Mouse (Mus musculus): ENCODE measurements at regions not wholly inside any gene's neighbourhood (a gene's known extent, or its start where the extent isn't known, plus 50 kb on each side); places are given as distances from the start of the nearest gene placed in this dataset.

DNA sequence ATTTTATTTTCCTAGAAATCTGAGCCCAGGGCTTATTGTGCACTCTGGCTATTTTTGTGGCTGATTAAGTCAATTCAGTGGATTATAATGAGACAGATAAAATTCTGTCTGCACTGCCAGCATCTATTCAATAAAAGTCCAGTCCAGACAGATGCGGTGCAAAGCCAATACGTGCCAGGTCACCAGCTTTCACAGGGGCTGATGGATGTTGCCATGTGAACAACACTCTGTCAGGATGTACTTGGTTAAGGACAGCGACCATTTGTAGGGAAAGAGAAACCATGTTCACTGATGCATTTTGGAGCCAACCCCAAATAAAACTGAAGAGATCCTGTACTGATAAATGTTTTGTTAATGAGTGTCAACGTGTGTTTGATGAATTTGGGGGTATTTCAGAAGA is 285.0 kb upstream of the Gnpda2 start:
- DNase-seq, result no peak

DNA sequence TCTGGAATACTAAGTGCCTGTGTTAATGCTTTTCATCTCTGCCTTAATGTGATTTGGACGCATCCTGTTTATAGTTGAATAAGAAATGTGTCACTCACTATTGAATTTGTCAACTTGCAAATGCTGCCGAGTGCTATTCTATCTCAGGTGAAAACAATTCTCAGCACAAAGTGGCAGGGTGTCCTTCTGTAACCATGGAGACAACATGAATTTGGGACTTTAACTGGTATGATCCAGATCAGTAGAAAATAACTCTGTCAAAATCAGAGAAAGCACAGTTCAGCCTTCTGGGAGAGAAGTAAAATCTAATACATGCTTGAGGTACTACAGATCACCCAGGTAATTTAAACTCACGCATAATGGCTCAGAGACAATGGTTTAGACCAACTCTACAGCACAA is 270.9 kb upstream of the Gnpda2 start:
- no peak for DNase-seq

DNA sequence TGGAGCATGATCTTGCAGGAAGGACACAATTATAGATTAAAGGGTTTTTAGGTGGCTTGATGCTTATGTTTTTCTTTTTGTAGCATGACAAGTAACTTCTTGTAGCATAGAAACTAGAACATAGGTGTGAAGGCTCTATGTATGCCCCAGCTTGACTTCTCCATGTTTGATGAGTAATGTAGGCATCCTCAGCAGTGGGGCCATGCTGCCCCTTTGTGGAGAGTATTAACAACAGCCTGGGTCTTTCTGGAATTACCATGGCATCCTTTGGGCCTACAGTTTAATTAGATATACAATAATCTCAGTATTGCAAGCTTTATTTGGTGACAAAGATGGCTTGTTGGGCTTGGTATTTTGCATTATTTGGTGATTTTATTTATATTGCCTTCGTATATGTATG is 252.7 kb upstream of the Gnpda2 start:
- DNase-seq, result no peak

DNA sequence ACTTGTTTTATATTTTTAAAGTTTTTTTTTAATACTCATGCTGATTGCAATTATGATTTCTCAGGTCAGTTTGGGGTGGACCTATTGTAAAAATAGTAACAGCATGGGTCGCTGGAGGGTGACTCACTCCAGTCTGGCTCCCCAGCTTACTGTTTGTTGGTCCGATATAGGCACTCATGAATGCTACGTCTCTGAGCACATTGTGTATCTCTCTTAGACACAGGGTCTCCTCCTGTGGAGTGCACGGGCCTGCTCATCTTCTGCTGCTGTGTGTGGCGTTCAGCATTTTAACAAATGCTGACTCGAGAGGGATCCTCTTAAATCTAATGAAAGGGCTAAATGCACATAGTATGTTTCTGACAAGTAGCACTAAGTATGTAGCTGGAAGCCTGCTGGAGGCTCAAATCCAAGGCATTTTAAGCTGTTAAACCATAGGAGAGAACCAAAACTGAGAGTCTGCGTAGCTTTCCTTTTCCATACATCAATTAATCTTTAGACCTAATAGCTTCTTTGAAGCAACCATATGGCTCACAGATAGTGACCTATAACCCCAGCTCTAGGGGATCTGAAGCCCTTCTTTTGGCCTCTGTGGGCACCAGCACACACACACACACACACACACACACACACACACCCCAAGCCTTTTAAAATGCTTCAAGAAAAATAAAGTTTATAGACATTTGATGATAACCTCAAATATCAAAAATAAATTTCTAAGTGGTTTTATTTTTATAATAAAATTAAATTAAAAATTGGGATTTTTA is 246.0 kb upstream of the Gnpda2 start:
- no peak for DNase-seq

DNA sequence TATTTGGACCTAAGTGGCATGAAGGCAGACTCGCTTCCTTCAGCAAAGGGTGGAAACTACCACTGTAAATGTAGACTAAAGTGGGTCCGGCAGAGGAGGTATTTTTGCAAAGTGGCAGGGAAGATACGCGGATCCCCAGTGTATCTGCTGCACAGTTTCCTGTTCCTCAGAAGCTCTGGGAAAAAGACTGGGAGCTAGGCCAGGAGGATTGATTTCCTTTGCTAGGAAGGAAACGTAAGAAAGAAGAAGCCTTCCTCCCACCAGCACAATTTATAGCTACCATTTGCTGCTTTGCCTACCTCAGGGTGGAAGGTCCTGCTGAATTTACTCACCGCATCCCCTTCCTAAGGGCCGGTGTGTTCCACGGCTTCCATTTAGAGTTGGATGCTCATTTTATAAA is 244.2 kb upstream of the Gnpda2 start:
- DNase-seq, result no peak

DNA sequence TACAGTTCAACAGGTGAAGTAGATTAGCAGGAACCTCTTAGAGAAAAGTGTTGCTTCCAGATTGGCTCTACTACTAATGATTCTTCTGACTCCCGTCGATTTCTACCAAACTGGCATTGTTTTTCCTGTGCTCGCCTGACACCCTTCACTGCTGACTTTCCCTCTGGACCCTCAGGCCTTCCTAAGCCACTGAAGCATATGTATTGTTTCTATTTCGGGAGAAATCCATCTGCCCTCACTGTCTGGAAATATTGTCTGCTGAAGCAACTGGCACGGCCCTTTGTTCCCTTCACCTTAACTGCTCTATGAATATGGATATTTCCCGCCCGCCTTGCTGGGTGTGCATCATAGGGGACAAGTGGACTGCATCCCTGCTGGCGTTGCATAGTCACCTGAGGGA is 243.0 kb upstream of the Gnpda2 start:
- DNase-seq, result no peak

DNA sequence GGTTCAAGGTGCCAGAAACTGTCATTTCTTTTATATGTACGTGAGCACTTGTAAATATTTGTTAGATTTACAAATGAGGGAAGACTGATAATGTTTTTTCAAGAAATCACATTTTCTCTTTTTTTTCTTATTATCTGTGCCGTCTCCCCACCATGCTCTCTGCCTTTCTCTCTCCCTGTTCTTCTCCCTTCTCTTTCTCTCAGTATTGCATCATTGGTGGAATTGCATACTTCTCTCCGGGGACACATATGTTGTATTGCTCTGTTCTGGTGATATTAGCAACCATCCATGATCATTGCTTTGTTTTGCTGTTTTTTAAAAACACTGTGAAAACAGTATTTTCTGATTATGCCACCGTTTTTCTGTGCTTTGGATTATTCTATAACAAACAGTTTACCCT is 225.6 kb upstream of the Gnpda2 start:
- no peak for DNase-seq

DNA sequence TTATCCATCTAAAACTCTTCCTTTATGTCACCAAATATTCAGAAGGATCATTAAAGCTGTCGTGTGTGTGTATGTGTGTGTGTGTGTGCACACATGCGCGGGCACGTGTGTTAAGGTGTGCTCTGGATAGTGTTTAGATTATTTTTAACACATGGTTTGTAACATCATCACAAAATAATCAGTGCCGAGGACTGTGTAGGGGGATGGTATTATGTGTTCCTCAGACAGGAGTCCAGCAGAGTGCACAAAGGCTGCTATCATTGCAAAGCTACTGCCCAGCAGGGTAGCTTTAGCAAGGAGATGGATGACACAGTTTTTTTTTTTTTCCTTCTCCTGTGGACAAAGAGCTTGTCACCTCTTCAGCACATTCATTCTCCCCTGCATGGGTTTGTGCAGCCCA is 224.9 kb upstream of the Gnpda2 start:
- no peak for DNase-seq

DNA sequence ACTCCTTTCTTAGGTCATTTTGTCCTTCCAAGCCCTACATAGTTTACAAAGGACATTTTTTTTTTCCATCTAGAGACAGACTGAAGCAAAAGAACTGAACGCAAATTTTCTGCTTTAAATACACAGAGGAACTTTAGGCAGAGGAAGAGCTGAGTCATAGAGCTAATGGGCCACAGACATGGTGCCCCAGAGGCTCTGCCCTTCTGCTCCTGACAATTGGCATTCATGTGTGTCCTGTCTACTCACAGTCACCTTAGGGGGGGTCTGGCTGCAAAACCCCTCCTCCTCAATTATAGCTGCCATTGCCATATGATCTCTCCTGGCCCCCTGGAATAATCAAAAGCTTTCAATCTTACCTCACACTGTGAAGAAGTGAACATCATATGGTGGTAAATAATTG is 223.2 kb upstream of the Gnpda2 start:
- no peak for DNase-seq

DNA sequence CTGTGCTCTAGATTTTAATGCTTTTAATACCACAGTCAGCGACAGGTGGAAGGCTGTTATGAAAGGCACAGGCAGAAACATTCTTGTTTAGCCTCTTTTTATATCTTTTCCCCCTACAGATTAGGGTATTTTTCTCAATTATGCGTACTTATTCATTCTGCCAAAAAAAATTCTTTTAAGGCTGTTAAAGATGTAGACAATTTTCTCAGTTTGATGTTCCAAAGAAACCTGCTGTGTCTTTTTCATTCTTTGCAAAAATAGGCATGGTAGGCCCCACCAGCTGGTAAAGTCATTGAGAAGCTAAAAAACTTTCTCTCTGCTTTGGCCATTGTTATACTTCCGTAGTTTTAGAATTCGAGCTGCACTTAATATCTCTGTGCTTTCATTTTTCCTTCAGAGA is 210.5 kb upstream of the Gnpda2 start:
- DNase-seq, result no peak

DNA sequence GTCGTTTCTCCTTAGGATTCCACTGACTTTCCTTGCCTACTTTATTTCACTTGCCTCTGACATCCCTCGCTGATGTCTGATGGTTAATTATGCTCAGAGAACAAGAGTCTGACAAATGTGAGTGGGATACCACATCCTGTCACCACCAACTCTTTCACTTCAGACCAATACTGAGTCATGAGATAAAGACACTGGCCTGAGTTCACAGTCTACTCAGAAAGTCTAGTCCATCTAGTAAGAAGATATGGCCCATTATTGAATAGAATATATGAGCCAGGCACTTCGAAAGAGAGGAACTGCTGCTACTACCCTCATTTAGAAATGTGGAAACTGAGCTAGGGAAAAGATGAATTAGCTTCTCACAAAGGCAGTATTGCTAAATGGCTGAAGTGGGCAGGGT is 210.0 kb upstream of the Gnpda2 start:
- DNase-seq, result no peak

DNA sequence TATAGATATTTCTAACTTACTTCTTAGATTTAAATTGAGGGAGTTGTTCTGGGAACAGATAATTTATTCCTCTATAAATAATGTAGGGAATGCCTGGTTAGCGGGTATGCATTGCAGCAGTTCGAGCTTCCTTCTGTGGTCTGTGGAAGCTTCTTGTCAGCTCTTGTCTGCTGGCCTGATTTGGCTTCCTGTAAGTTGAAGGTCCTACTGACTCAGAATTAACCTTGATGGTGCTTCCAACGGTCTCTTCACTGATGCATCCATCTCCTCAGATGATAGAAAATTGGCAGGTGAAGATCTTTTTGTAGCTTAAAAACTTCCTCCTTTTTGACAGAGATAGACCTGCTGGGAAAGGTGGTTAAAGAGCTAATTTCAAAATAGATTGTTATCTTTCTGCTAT is 203.2 kb upstream of the Gnpda2 start:
- no peak for DNase-seq

DNA sequence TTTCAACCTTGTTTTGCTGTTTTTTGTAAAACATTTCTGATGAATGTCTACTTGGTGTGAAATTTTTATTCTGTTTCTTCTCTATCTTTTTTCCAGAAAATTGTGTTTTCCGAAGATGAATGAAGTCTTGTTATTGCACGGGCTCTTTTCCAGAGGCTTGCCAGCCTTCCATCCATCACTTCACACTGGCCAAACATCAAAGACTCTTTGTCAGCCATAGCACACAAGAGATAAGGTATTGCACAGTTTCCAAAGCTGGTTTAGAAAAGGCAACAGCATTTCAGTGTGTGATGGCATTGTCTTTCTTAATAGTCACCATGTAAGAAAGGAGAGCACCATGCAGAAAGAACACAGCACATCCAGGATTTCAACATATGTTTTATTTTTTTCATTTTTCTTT is 202.5 kb upstream of the Gnpda2 start:
- no peak for DNase-seq

DNA sequence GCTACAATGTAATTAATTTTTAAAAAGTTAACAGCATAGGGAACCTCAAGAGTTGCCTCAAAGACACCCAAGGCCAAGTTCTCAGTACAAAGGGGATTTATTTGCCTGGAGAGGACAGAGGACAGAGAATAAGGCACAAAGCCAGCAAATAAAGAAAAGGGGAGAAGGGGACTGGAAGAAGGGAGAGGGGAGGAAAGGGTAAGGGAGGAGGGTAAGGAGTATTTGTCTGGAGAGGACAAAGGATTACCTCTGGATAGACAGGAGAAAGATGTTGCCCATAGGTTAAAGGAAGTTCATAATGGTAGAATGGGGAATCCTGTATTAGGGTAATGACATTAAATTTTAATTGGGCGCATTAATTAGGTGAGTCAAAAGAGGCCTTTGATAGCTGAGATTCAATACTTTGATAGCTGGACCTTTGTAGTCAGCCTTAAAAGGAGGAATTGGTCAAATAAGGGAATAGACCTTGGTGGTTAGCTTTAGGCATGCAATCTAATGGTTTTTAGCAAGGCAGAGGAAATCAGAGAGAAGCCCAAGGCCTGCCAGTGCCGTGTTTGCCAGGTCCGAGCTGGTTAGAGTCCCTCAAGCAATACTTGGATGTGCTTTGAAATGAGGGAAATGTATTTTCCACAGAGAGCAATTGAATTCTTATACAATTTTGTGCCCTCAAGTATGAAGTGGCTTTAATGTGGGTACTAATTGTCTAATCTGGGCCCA is 164.8 kb upstream of the Gnpda2 start:
- no peak for DNase-seq

DNA sequence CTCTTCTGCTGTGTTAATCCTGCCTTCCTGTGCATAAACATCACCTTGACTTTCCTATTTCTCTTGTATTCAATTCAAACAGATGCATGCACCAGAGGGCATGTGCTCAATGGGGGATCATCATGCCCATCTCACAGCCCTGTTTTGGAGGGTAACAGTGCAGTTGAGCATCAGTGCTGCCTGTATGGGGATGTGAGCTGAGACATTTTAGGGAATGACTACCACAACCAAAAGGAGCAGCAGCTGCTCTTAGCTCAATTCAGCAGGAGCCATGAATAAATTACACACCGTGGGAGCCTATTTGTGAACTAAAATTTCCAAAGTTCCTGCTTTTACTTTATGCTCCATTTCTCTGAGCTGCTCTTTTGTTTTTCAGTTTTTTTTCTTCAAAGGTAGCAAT is 164.2 kb upstream of the Gnpda2 start:
- no peak for DNase-seq

DNA sequence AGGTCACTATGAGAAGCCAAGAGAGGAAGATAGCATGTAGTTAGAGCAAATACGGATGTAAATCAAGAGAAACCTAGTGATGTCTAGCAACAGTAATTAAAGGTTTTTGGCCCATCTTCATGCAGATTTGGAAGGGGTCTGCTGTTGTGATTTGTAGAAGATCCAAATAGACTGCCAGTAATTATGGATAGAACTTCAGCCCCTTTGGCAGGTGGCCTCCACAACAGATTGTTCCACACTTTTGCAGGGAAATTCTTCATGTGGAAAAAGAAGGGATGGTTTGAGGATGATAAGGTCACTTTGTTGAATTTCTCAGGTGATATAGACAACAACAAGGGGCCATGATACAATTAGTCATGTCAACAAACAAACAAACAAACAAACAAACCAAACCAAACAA is 148.4 kb upstream of the Gnpda2 start:
- no peak for DNase-seq

DNA sequence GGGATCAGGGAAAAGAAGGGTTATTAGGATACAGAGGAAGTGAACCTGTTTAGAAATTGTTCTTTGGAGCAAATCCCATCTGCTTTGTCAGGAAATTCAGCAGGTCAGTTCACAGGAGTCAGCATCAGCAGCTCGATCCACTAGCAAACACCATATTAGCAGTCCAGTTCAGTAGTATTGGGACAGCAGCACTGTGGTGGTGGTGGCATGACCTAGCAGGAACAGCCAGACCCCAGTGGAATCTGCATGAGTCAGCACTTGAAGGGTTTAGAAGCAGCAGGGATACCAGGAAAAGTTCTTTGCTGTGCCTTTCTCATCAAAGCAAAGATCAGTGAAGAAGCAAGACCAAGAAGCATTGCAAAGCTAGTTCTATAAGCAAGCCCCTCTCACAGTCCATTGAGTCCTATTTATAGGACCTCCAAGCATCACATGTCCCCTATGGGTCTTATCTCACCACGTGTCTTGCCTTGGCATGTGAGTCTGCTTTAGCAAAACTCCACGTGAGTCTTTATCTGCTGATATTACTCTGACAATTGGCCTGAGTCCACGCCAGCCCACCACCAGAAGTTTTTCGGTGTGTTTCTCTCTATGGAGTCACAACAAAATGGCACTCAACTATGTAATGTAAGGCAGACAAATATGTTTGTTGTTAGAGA is 129.3 kb upstream of the Gnpda2 start:
- DNase-seq, result no peak

DNA sequence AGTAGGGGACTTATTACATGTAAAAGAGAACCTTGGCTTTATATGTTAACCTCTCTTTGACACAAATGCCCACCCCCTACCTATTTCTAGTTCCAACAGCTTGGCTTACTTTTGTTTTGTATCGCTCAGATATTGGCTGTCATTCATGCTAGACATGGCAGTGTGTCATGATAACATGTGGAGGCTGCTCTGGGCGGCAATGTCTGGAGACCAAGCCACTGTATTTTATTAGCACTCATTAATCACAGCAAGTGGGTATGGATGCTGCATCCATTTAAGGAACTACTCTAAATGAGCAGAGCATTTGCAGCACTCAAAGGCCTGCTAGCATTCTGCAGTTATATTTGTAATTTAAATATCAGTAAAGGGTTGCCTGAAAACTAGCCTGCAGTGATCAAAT is 123.9 kb upstream of the Gnpda2 start:
- DNase-seq, result no peak

DNA sequence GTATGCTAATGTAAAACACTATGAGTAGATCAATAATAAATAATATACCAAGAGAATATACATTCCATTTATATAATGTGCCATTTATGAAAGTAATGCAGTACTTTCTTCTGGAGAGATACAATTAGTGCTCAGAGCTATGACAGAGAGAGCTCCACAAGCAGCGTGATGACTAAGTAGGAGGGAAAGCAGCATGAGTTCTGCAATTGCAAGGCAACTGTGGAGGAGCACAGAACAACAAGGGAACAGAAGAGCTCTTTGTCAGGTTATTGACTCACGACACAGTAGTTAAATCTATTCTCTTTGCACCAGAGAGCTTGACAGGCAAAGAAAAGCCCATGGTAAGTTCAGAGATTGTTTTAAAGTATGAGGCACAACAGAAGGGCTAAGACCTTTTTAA is 115.0 kb upstream of the Gnpda2 start:
- DNase-seq, result no peak

DNA sequence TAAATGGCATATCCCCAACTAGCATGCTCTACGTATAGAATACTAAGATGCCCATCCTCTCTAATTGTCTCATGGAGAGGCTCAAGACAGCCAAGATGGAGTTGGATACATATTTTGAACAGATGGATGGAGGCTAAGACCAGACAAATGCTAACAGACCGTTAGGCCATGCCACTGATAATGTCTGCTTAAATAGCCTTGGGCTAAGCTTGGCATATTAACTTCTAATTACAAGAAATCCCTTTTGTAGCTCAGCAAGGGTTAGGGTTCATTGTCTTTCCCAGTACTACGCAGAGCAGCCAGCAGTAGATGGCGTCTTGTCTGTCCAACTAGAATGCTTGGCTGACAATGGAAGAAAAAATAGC is 113.0 kb upstream of the Gnpda2 start:
- DNase-seq, result no peak

DNA sequence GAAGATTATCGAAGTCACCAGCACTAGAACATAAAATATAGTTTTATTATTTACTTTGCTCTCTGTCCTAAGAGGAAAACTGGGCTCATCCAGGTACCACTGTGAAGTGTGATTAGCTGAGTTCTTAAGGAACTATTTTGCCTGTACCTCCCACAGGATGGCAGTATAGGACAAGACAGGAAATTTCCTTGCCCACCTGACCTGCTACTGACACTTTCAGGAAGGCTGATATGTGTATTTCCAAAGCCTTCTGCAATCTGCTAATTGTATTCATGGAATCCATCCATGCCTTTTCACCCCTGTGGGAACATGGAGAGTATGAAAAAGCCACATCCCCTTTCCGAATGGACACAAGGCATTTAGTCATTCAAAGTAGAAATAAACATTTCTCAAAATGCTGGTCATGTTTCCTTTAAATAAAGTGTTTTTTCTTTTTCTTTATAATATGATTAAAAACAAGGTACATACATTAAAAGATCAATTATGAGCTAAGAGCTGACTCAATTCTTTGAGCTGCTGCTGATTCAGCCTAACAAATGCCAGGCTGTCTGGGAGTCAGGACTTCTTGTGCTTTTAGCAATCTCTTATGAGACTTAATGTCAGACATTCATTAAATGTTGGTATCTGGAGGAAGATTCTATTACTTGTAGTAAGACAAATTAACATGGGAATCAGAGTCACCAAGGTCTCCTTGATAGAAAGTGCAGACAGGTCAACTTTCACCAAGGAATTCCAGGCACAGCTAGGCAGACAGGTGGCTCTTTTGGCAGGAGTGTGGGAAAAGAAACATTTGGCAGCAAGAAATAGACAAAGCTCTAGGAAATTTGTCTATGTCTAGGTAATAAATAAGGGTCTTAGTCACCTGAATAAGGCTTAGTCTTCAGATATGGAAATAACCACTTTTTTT is 112.4 kb upstream of the Gnpda2 start:
- DNase-seq, result peak in 1 of 2 experiments; percentile 3

DNA sequence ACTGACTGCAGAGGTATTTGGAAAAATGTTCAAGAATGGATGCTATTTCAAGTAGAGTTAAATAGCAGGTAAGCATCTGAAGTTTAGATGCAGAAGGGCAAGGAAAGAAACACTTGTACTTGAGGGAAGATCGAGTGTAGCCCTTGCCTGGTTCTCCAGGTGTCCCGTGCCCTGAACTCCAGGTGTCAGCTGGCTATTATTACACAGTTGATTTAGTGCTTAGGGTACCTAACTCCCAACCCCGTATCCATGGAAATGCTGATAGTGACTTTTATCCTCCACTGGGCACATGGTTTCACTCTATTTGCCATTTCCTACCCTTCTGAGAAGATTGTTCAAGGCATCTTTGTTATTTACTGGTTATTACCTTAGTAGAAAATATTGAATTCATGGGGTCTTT is 86.6 kb upstream of the Gnpda2 start:
- no peak for DNase-seq

DNA sequence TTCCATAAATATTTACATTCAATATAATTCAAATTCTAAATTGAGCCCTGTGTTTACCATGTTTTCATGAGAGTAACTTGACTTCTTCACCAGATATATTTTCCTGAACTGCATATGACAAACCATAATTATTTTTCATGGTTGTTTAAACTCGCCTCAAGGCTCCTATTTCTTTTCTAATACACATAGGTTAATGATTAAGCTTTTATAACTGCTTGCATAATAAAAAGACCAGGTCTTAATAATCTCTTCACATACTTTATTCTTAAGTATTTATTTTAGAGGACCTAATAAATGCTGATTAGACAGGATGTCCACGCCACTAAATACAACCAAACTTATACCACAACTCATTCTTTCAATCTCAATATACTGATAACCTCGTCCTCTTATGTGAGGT is 86.1 kb upstream of the Gnpda2 start:
- DNase-seq, result no peak

Measured in cerebellum, postnatal 36 days (tissue).